Mouse (Mus musculus): ENCODE results near the gene Olfr342.

Olfr342 gene

GRCm38 (mm10) chr2:36524698-36525097 is at the start of gene Olfr342:
Gene Olfr342, plus strand, starts transcription at chr2:36524998.
- DNase-seq (ENCODE audit: low spot score): no peak

DNA sequence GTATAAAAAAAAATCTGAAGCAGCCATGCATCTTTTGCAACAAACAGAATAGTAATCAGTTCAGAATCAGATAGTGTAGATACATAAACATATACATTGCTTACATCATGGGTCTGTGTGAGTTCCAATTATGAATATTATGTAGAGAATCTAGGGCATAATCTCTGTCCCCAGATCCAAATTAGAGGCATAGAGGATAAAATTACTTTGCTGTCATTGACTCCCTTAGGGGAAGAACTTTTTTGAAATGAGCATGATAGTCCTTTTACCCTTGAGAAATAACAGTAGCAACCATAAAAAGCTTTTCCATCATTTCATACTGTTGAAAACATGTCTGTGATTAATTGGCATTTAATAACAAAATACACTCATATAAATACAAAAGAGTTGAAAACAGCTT is 42.4 kb upstream of the Olfr342 start, which contains the start of gene Olfr341:
Gene Olfr341 (minus strand): TSS at position 101 of the 400 bp plus-strand sequence.
- no peak for DNase-seq (ENCODE audit: low spot score)

- no peak for DNase-seq (ENCODE audit: low spot score)
These were observed 40.4 kb downstream of the Olfr342 start for GRCm38 (mm10) chr2:36565156-36565555.

- no peak for DNase-seq (ENCODE audit: low spot score)
These were observed 41.6 kb downstream of the Olfr342 start, which contains the start of gene Olfr344 for GRCm38 (mm10) chr2:36566362-36566761. Gene Olfr344, plus strand, starts transcription at chr2:36566662.

DNA sequence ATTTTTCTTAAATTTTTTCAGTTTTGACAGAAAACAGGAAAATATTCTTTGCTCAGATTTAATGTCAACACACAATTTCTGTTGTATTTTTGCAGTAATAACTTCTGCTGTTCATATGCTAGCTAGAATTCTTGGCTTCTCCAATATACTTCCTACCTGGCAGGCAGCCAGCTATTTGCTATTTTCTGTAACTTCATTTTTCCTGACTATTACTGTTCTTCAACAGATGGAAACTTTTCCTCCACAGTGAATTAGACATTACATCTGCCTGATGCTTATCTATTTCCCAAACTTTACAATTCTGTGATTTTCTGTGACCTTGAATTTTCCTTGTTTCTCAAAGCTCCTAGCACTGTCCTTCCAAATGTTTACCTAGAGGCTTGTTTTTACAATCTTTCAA is 42.2 kb downstream of the Olfr342 start:
- DNase-seq (ENCODE audit: low spot score): no peak

DNA sequence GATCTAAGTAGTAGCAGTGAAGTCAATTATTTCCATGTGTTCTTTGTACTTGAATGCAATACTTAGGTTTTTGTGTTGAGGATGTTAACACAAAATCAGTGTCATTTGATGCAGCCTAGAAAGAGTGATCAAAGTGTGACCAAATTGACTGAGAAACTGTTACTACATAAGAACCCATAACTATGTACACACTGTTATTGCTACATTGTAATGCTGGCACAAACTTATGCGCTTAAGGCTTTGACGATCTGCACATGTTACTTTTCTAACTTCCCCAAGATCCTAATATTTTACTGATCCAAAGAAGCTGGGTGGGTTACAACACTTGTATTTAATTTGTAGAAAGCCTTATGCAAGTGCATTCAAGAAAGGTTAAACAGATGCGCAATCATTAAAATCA is 43.0 kb downstream of the Olfr342 start:
- no peak for DNase-seq (ENCODE audit: low spot score)

All from yolk sac, embryonic 10.5 days (tissue).